Mouse (Mus musculus): ENCODE measurements around the gene Rgs2.

The Rgs2 gene

GRCm38 (mm10) chr1:143982765-143983312, 21.1 kb downstream of the Rgs2 start:
- DNase-seq, result no peak

- no peak for DNase-seq
These were observed 21.7 kb downstream of the Rgs2 start for GRCm38 (mm10) chr1:143982085-143982764.

DNA sequence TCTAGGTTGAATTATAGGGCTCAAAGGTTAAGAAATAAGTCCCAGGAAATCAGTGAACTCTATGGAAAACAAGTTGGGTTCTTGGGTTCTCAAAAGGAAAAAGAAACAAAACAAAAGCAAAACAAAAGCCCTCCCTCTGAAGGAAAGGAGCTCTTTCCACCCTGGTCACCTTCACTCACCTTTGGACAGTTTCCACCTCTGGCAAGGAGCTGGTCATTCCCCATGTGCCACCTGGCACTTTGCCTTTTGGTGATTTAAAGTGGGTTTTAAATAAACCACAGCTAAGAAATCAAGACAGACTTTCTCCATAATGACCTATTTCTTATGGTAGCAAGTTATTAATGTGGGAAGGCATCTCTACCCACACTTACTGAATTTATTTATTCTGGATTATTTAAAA, 23.1 kb downstream of the Rgs2 start:
- no peak for DNase-seq

DNA sequence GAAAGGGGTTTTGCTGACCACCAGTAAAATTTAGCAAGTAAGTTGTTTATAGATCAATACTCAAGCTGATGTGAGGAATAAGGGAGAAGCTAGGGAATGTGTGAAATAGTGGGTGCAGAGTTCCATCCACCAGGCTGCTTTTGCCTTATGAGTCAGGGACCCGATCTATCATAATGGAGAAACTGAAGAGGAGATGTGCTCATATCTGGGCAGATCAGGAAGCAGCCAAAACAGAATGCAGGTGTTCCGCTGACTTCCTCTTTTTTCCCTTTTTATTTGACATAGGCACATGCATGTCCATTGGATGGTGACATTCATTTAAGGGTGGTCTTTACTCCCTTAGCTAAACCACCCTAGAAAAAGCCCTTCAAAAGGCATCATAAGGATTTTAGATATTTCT, 29.3 kb downstream of the Rgs2 start:
- no peak for DNase-seq

DNA sequence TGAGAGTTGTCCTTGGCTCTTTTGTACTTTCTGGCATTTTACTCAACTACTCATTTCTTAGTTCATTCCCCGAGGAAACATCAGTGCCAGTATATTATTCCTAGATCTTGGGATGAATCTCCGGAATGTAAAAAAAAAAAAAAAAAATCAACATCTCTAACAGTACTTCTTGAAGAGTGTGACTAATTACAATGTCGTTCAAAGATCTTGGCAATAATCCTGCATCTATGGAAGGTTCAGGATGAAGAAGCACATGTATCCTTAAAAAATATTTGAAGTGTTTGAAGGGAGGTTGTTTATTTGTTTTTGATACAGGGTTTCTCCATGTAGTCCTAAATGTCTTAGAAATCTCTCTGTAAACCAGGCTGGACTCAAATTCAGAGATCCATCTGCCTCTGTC, 41.7 kb downstream of the Rgs2 start:
- DNase-seq, result no peak

- DNase-seq, result no peak
These were observed 43.6 kb downstream of the Rgs2 start for GRCm38 (mm10) chr1:143960340-143960739.

DNA sequence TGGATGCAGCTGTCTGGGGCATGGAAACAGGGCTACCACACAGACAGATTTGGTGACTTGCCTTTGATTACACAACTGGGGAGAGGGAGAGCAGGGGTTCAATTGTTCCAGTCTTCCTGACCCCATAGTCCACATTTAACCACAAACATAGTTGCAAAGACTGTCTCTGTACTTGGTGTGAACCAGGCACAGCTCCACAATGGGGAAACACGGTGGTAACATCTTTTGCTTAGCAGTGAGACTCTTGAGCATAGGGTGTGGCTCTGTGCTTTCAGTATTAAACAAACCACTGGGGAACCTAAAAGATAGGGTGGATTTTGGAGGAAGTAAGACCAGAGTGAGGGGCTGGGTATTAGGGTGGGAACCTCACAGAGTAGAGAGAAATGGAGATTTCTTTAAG, 47.9 kb downstream of the Rgs2 start:
- DNase-seq, result no peak

DNA sequence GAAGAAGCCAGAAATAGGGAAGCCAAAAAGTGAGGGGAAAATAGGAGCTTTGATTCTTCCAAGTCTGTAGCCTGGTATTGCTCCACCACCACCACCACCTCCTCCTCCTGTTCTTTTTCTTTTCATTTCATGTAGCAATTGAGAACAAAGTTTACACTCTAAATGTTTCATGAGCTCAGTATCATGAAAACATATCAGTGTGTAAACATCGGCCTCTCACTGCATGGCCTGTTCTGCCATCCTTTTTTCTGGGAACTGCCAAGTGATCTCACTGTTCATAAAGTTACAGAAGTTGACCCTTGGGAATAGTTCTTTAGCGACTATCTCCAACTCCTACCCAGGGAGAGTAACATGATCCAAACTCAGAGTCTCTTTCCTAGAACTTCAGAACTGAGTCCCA, 51.1 kb downstream of the Rgs2 start:
- DNase-seq, result no peak

Measured in cerebellum, adult 9-11 months (tissue).